Mouse (Mus musculus) small intestine, adult 2 months (tissue): ENCODE results near the gene Syna. TPM values are rescaled to one million over a fixed set of nuclear protein-coding genes. Genes with fewer than 3 reads are reported as not detected.
A peak's percentile ranks its signal among the peaks of the same experiment; 100 is the strongest.

ENCODE experiments used
- H3K27ac ChIP-seq: fragments of 200-500 bp; 2 replicates; pipeline ENCODE4 v1.5.1; 2012; ENCODE audit warnings: low read depth, low read length, control low read depth, inconsistent platforms; ENCODE audit not compliant: insufficient read depth
- H3K27me3 ChIP-seq: fragments of 200-500 bp; 2 replicates; pipeline ENCODE4 v1.6.1; 2012; ENCODE audit warnings: mild to moderate bottlenecking, moderate library complexity, low read length, inconsistent platforms; ENCODE audit not compliant: control insufficient read depth, insufficient read depth
- H3K36me3 ChIP-seq: fragments of 200-500 bp; 2 replicates; pipeline ENCODE4 v1.6.1; 2012; ENCODE audit warnings: mild to moderate bottlenecking, low read length, control low read depth, inconsistent platforms; ENCODE audit not compliant: control insufficient read depth, insufficient read depth
- H3K4me1 ChIP-seq: fragments of 200-500 bp; 2 replicates; pipeline ENCODE4 v1.6.1; 2012; ENCODE audit warnings: low read length, inconsistent platforms, mixed read lengths; ENCODE audit not compliant: control insufficient read depth, insufficient read depth, insufficient read length
- H3K4me3 ChIP-seq: fragments of 200-500 bp; 2 replicates; pipeline ENCODE4 v1.5.1; 2012; ENCODE audit warnings: low read depth, mild to moderate bottlenecking, control low read depth, inconsistent platforms, low read length, moderate library complexity
- CTCF ChIP-seq: fragments of 200-500 bp; IDR thresholded peaks from 2 replicates; pipeline ENCODE4 v1.5.1; 2012; ENCODE audit warnings: low read depth, mild to moderate bottlenecking, control low read depth, inconsistent platforms, low read length, moderate library complexity, mixed read lengths; ENCODE audit not compliant: insufficient replicate concordance, insufficient read length; ENCODE audit errors: extremely low read depth
- POLR2A ChIP-seq: fragments of 200-500 bp; IDR thresholded peaks from 2 replicates; pipeline ENCODE4 v1.6.1; 2012; ENCODE audit warnings: low read depth, mild to moderate bottlenecking, control low read depth, inconsistent platforms, low read length, moderate library complexity
- WGBS: fragments of 180-500 bp; shearing (Covaris S2); methylation state at CpG from one replicate; pipeline ENCODE4 v1.1.7; 2018; 5-methylcytosine and 5-hydroxymethylcytosine counted together
- polyA plus RNA-seq: library from polyadenylated mRNA; depleted of rRNA; stranded (reverse); fragments of >200 nt; gene quantifications from 2 replicates; pipeline ENCODE4 v1.2.3, GENCODE M21; 2012

Syna gene
- polyA plus RNA-seq, 1 experiment, result 1.6 TPM

GRCm38 (mm10) chr5:134552110-134552972 lies 7.6 kb downstream of the Syna start, which contains the start of gene Clip2:
Gene Clip2, minus strand, starts transcription at chr5:134552434.
- WGBS, result 3% methylated on average over 57 of the region's 61 CpGs
- H3K36me3 ChIP-seq, result no peaks in the 10 kb centered on the region
- TF ChIP-seq POLR2A (peak; percentile 71; the same call in 1 of the 2 replicates), CTCF (no peak)

GRCm38 (mm10) chr5:134551233-134552109 lies 8.5 kb downstream of the Syna start:
- no peaks in the 10 kb centered on the region for H3K36me3 ChIP-seq
- TF ChIP-seq CTCF (no peak), POLR2A (no peak)
- H3K4me3 ChIP-seq, result peak overlapping the region; percentile 86
- under 1% methylated on average over 52 of the region's 52 CpGs for WGBS
- H3K4me1 ChIP-seq, result peaks cover 39% of the 10 kb centered on the region
- peak overlapping the region; percentile 92 for H3K27ac ChIP-seq
- H3K27me3 ChIP-seq, result no peaks in the 10 kb centered on the region

More at GRCm38 (mm10) chr5:134552110-134552972, 7.6 kb downstream of the Syna start, which contains the start of gene Clip2:
- Histone ChIP-seq H3K27me3 (no peaks in the 10 kb centered on the region), H3K4me1 (peaks cover 32% of the 10 kb centered on the region; the same call in 1 of the 2 replicates), H3K4me3 (peak within 1 kb of the TSS; percentile 86), H3K27ac (peak within 1 kb of the TSS; percentile 92)

- peak; percentile 2; the same call in 1 of the 2 replicates for TF ChIP-seq POLR2A
- TF ChIP-seq CTCF, result 0 out of 2 replicates have a peak, but pooled peaks have one; percentile 27
- H3K4me3 ChIP-seq, result peak overlapping the region; percentile 86
- peaks cover 2% of the 10 kb centered on the region; the same call in 1 of the 2 replicates for H3K36me3 ChIP-seq
- peak overlapping the region; percentile 92 for H3K27ac ChIP-seq
- H3K4me1 ChIP-seq, result peaks cover 39% of the 10 kb centered on the region
- no peaks in the 10 kb centered on the region for H3K27me3 ChIP-seq
- 5% methylated on average over 6 of the region's 6 CpGs for WGBS
These were observed 9.1 kb downstream of the Syna start for GRCm38 (mm10) chr5:134550836-134551232.

- Histone ChIP-seq H3K4me1 (peaks cover 31% of the 10 kb centered on the region), H3K27ac (peak overlapping the region; percentile 92), H3K36me3 (peaks cover 2% of the 10 kb centered on the region; the same call in 1 of the 2 replicates), H3K4me3 (peak overlapping the region; percentile 27; the same call in 1 of the 2 replicates), H3K27me3 (no peaks in the 10 kb centered on the region)
- WGBS, result 24% methylated on average over 3 of the region's 3 CpGs
- peak; percentile 28; the same call in 1 of the 2 replicates for TF ChIP-seq POLR2A
- TF ChIP-seq CTCF, result no peak
These were observed 10.3 kb downstream of the Syna start for GRCm38 (mm10) chr5:134549640-134550168.

GRCm38 (mm10) chr5:134548306-134548705 lies 11.7 kb downstream of the Syna start:
- Histone ChIP-seq H3K36me3 (peaks cover 2% of the 10 kb centered on the region; the same call in 1 of the 2 replicates), H3K27me3 (no peaks in the 10 kb centered on the region)
- 23% methylated on average over 5 of the region's 5 CpGs for WGBS

GRCm38 (mm10) chr5:134546790-134547189 lies 13.2 kb downstream of the Syna start:
- no peak overlapping the region for H3K27ac ChIP-seq
- H3K27me3 ChIP-seq, result no peaks in the 10 kb centered on the region
- H3K4me3 ChIP-seq, result no peak overlapping the region
- WGBS, result 50% methylated on average over 7 of the region's 7 CpGs
- H3K4me1 ChIP-seq, result peaks cover 25% of the 10 kb centered on the region
- TF ChIP-seq POLR2A, result no peak
- no peak for TF ChIP-seq CTCF
- peaks cover 3% of the 10 kb centered on the region; the same call in 1 of the 2 replicates for H3K36me3 ChIP-seq

More at GRCm38 (mm10) chr5:134548306-134548705, 11.7 kb downstream of the Syna start:
- peaks cover 25% of the 10 kb centered on the region for H3K4me1 ChIP-seq
- H3K27ac ChIP-seq, result peak overlapping the region; percentile 92
- TF ChIP-seq CTCF (no peak), POLR2A (no peak)
- H3K4me3 ChIP-seq, result no peak overlapping the region
